Mouse (Mus musculus) lung, embryonic 15.5 days (tissue): ENCODE results near the gene Ugt1a5. TPM values are rescaled to one million over a fixed set of nuclear protein-coding genes. Genes with fewer than 3 reads are reported as not detected.
"Not testable (repeated sequence)": the region's sequence is repeated elsewhere in the genome, so short reads cannot be mapped to it uniquely, and the experiment has no call there.

Experiments used
- ATAC-seq: fragments of 200-750 bp; cut with Nextera tagmentation; 2 replicates; pipeline ENCODE4 v1.8.0; 2017; ENCODE audit warnings: moderate number of reproducible peaks, borderline replicate concordance; ENCODE audit not compliant: low FRiP score, low TSS enrichment; ENCODE audit errors: extremely low read depth
- H3K27ac ChIP-seq: fragments of 300-500 bp; sonication (generic); 2 replicates; pipeline ENCODE4 v1.5.1; 2015; ENCODE audit warnings: moderate library complexity, mild to moderate bottlenecking, inconsistent platforms
- H3K27me3 ChIP-seq: fragments of 300-500 bp; sonication (generic); 2 replicates; pipeline ENCODE4 v1.6.1; 2015; ENCODE audit warnings: inconsistent platforms
- H3K36me3 ChIP-seq: fragments of 300-500 bp; sonication (generic); 2 replicates; pipeline ENCODE4 v1.6.1; 2015; ENCODE audit warnings: inconsistent platforms
- H3K4me1 ChIP-seq: fragments of 300-500 bp; sonication (generic); 2 replicates; pipeline ENCODE4 v1.6.1; 2015; ENCODE audit warnings: inconsistent platforms
- H3K4me2 ChIP-seq: fragments of 300-500 bp; sonication (generic); 2 replicates; pipeline ENCODE4 v1.6.1; 2015; ENCODE audit warnings: inconsistent platforms, mild to moderate bottlenecking, moderate library complexity
- H3K4me3 ChIP-seq: fragments of 300-500 bp; sonication (generic); 2 replicates; pipeline ENCODE4 v1.5.1; 2015; ENCODE audit warnings: mild to moderate bottlenecking, inconsistent platforms
- H3K9ac ChIP-seq: fragments of 300-500 bp; sonication (generic); 2 replicates; pipeline ENCODE4 v1.6.1; 2015; ENCODE audit warnings: inconsistent platforms
- H3K9me3 ChIP-seq: fragments of 300-500 bp; sonication (generic); 2 replicates; pipeline ENCODE4 v1.6.1; 2016; ENCODE audit warnings: inconsistent platforms
- WGBS: fragments of 180-500 bp; shearing (Covaris S2); methylation state at CpG from one replicate; pipeline ENCODE4 v1.1.7; 2015; 5-methylcytosine and 5-hydroxymethylcytosine counted together
- polyA plus RNA-seq: library from polyadenylated mRNA; unstranded; fragments of >200 nt; fragmentation: Nextera tagmentation; extraction: Ambion mirVana; gene quantifications from 2 replicates; pipeline ENCODE4 v1.2.1, GENCODE M21; 2015

Ugt1a5 gene
- polyA plus RNA-seq, 1 experiment from 2014 or later = not detected

GRCm38 (mm10) chr1:88218051-88218450, 52.2 kb downstream of the Ugt1a5 start:
- ATAC-seq = no peak
- H3K4me1 ChIP-seq = no peaks in the 10 kb centered on the region
- no peak overlapping the region for H3K4me3 ChIP-seq
- H3K9me3 ChIP-seq = peaks cover 36% of the 10 kb centered on the region
- H3K27ac ChIP-seq = no peak overlapping the region
- no peaks in the 10 kb centered on the region for H3K36me3 ChIP-seq
- H3K9ac ChIP-seq = no peak overlapping the region
- no peak overlapping the region for H3K4me2 ChIP-seq
- 70% methylated on average over 9 of the region's 9 CpGs for WGBS
- no peaks in the 10 kb centered on the region for H3K27me3 ChIP-seq

- Histone ChIP-seq H3K27me3 (no peaks in the 10 kb centered on the region), H3K9me3 (peaks cover 31% of the 10 kb centered on the region), H3K4me3 (no peak overlapping the region), H3K27ac (no peak overlapping the region), H3K4me2 (no peak overlapping the region), H3K9ac (no peak overlapping the region), H3K36me3 (no peaks in the 10 kb centered on the region), H3K4me1 (no peaks in the 10 kb centered on the region)
- no peak for ATAC-seq
- 48% methylated on average over 4 of the region's 4 CpGs for WGBS
Observed at GRCm38 (mm10) chr1:88218591-88218990, 52.8 kb downstream of the Ugt1a5 start.

- no peak overlapping the region for H3K4me2 ChIP-seq
- 19% methylated on average over 1 of the region's 1 CpGs for WGBS
- no peaks in the 10 kb centered on the region for H3K27me3 ChIP-seq
- H3K36me3 ChIP-seq = no peaks in the 10 kb centered on the region
- no peak for ATAC-seq
- no peak overlapping the region for H3K27ac ChIP-seq
- no peak overlapping the region for H3K4me3 ChIP-seq
- H3K4me1 ChIP-seq = no peaks in the 10 kb centered on the region
- H3K9me3 ChIP-seq = peaks cover 27% of the 10 kb centered on the region
- no peak overlapping the region for H3K9ac ChIP-seq
Observed at GRCm38 (mm10) chr1:88219054-88219453, 53.2 kb downstream of the Ugt1a5 start.

- no peak overlapping the region for H3K4me2 ChIP-seq
- ATAC-seq = no peak
- no peak overlapping the region for H3K27ac ChIP-seq
- H3K27me3 ChIP-seq = no peaks in the 10 kb centered on the region
- no peak overlapping the region for H3K9ac ChIP-seq
- no peak overlapping the region for H3K4me3 ChIP-seq
- no peaks in the 10 kb centered on the region for H3K4me1 ChIP-seq
- no peaks in the 10 kb centered on the region for H3K36me3 ChIP-seq
- peaks cover 17% of the 10 kb centered on the region for H3K9me3 ChIP-seq
Observed at GRCm38 (mm10) chr1:88220336-88220735, 54.5 kb downstream of the Ugt1a5 start.

- Histone ChIP-seq H3K4me2 (no peak overlapping the region), H3K4me1 (no peaks in the 10 kb centered on the region), H3K9ac (no peak overlapping the region), H3K4me3 (no peak overlapping the region), H3K36me3 (no peaks in the 10 kb centered on the region), H3K27ac (no peak overlapping the region), H3K27me3 (no peaks in the 10 kb centered on the region), H3K9me3 (peaks cover 20% of the 10 kb centered on the region; the same call in 1 of the 2 replicates)
- no peak for ATAC-seq
- 43% methylated on average over 2 of the region's 2 CpGs for WGBS
Observed at GRCm38 (mm10) chr1:88222216-88222615, 56.4 kb downstream of the Ugt1a5 start.

GRCm38 (mm10) chr1:88223011-88223515, 57.3 kb downstream of the Ugt1a5 start:
- H3K9me3 ChIP-seq = peaks cover 21% of the 10 kb centered on the region; the same call in 1 of the 2 replicates
- H3K4me3 ChIP-seq, ATAC-seq, H3K36me3 ChIP-seq, H3K9ac ChIP-seq, H3K27me3 ChIP-seq, H3K4me2 ChIP-seq, H3K27ac ChIP-seq, H3K4me1 ChIP-seq: not testable (repeated sequence)

- Histone ChIP-seq H3K9me3 (peaks cover 21% of the 10 kb centered on the region; the same call in 1 of the 2 replicates), H3K4me2 (no peak overlapping the region), H3K4me1 (no peaks in the 10 kb centered on the region), H3K9ac (no peak overlapping the region), H3K27ac (no peak overlapping the region), H3K36me3 (no peaks in the 10 kb centered on the region), H3K4me3 (no peak overlapping the region), H3K27me3 (no peaks in the 10 kb centered on the region)
- whole genome bisulfite sequencing = 39% methylated on average over 1 of the region's 1 CpGs
- ATAC-seq = no peak
Observed at GRCm38 (mm10) chr1:88223591-88223990, 57.8 kb downstream of the Ugt1a5 start.

- no peaks in the 10 kb centered on the region for H3K4me1 ChIP-seq
- ATAC-seq = no peak
- H3K27ac ChIP-seq = no peak overlapping the region
- H3K4me2 ChIP-seq = no peak overlapping the region
- 61% methylated on average over 2 of the region's 2 CpGs for WGBS
- no peaks in the 10 kb centered on the region for H3K36me3 ChIP-seq
- no peak overlapping the region for H3K9ac ChIP-seq
- H3K9me3 ChIP-seq = peaks cover 21% of the 10 kb centered on the region; the same call in 1 of the 2 replicates
- H3K27me3 ChIP-seq = no peaks in the 10 kb centered on the region
- no peak overlapping the region for H3K4me3 ChIP-seq
Observed at GRCm38 (mm10) chr1:88224029-88224776, 58.4 kb downstream of the Ugt1a5 start.

- peaks cover 29% of the 10 kb centered on the region; the same call in 1 of the 2 replicates for H3K9me3 ChIP-seq
- not testable (repeated sequence) for H3K4me3 ChIP-seq, H3K4me1 ChIP-seq, H3K36me3 ChIP-seq, H3K27ac ChIP-seq, H3K4me2 ChIP-seq, H3K27me3 ChIP-seq, ATAC-seq, H3K9ac ChIP-seq
- WGBS = 35% methylated on average over 2 of the region's 2 CpGs
Observed at GRCm38 (mm10) chr1:88225301-88225700, 59.5 kb downstream of the Ugt1a5 start.

GRCm38 (mm10) chr1:88225741-88226140, 59.9 kb downstream of the Ugt1a5 start:
- ATAC-seq = no peak

GRCm38 (mm10) chr1:88226670-88227379, 61.0 kb downstream of the Ugt1a5 start, which contains the start of gene Mroh2a:
Mroh2a (plus strand) TSS chr1:88226986.
- ATAC-seq = no peak
- Histone ChIP-seq H3K4me2 (no peak within 1 kb of the TSS), H3K4me1 (no peaks in the 10 kb centered on the region), H3K27ac (no peak within 1 kb of the TSS), H3K27me3 (no peaks in the 10 kb centered on the region), H3K4me3 (no peak within 1 kb of the TSS), H3K9me3 (peaks cover 29% of the 10 kb centered on the region; the same call in 1 of the 2 replicates), H3K9ac (no peak within 1 kb of the TSS), H3K36me3 (no peaks in the 10 kb centered on the region)
- 44% methylated on average over 5 of the region's 5 CpGs for WGBS

More at GRCm38 (mm10) chr1:88225741-88226140, 59.9 kb downstream of the Ugt1a5 start:
- no peak overlapping the region for H3K9ac ChIP-seq
- H3K27ac ChIP-seq = no peak overlapping the region
- H3K27me3 ChIP-seq = no peaks in the 10 kb centered on the region
- H3K4me1 ChIP-seq = no peaks in the 10 kb centered on the region
- no peak overlapping the region for H3K4me2 ChIP-seq
- H3K9me3 ChIP-seq = peaks cover 29% of the 10 kb centered on the region; the same call in 1 of the 2 replicates
- H3K4me3 ChIP-seq = no peak overlapping the region
- no peaks in the 10 kb centered on the region for H3K36me3 ChIP-seq

- Histone ChIP-seq H3K4me1 (no peaks in the 10 kb centered on the region), H3K27me3 (no peaks in the 10 kb centered on the region), H3K36me3 (no peaks in the 10 kb centered on the region), H3K27ac (no peak overlapping the region), H3K4me3 (no peak overlapping the region), H3K9ac (no peak overlapping the region), H3K9me3 (peaks cover 29% of the 10 kb centered on the region; the same call in 1 of the 2 replicates), H3K4me2 (no peak overlapping the region)
- WGBS = 50% methylated on average over 2 of the region's 2 CpGs
- no peak for ATAC-seq
Observed at GRCm38 (mm10) chr1:88227482-88227881, 61.7 kb downstream of the Ugt1a5 start.
